Mouse (Mus musculus) small intestine, adult 2 months (tissue): ENCODE results near the gene Traf3ip1.

Source experiments
- CTCF ChIP-seq: fragments of 200-500 bp; IDR thresholded peaks from 2 replicates; pipeline ENCODE4 v1.5.1; 2012; ENCODE audit warnings: low read depth, mild to moderate bottlenecking, control low read depth, inconsistent platforms, low read length, moderate library complexity, mixed read lengths; ENCODE audit not compliant: insufficient replicate concordance, insufficient read length; ENCODE audit errors: extremely low read depth
- POLR2A ChIP-seq: fragments of 200-500 bp; IDR thresholded peaks from 2 replicates; pipeline ENCODE4 v1.6.1; 2012; ENCODE audit warnings: low read depth, mild to moderate bottlenecking, control low read depth, inconsistent platforms, low read length, moderate library complexity

- no peak for TF ChIP-seq CTCF
- no peak for TF ChIP-seq POLR2A
Observed at GRCm38 (mm10) chr1:91482616-91483211, 11.7 kb upstream of the Traf3ip1 start.
